Mouse (Mus musculus): Measurements from ENCODE around the gene Ier5l.
A peak's percentile ranks its signal among the peaks of the same experiment; 100 is the strongest.

Ier5l gene

GRCm38 (mm10) chr2:30474039-30474438, at the start of gene Ier5l:
Gene Ier5l, minus strand, starts transcription at chr2:30474219.
- no peak for DNase-seq (ENCODE audit: low read depth, low spot score)

GRCm38 (mm10) chr2:30523727-30524126, 49.7 kb upstream of the Ier5l start:
- no peak for DNase-seq (ENCODE audit: low read depth, low spot score)

- no peak for DNase-seq (ENCODE audit: low read depth, low spot score)
Measured at GRCm38 (mm10) chr2:30510711-30511380, 36.8 kb upstream of the Ier5l start.

GRCm38 (mm10) chr2:30507138-30507727, 33.2 kb upstream of the Ier5l start:
- no peak for DNase-seq (ENCODE audit: low read depth, low spot score)

- no peak for DNase-seq (ENCODE audit: low read depth, low spot score)
Measured at GRCm38 (mm10) chr2:30503677-30504621, 29.9 kb upstream of the Ier5l start.

GRCm38 (mm10) chr2:30501701-30502100, 27.7 kb upstream of the Ier5l start:
- no peak for DNase-seq (ENCODE audit: low read depth, low spot score)

GRCm38 (mm10) chr2:30495909-30496861, 22.2 kb upstream of the Ier5l start:
- DNase-seq (ENCODE audit: low read depth, low spot score), result peak; percentile 62

- DNase-seq (ENCODE audit: low read depth, low spot score), result no peak
Measured at GRCm38 (mm10) chr2:30495000-30495908, 21.2 kb upstream of the Ier5l start.

- DNase-seq (ENCODE audit: low read depth, low spot score), result peak; percentile 53
Measured at GRCm38 (mm10) chr2:30490384-30490783, 16.4 kb upstream of the Ier5l start.

GRCm38 (mm10) chr2:30487597-30487996, 13.6 kb upstream of the Ier5l start:
- no peak for DNase-seq (ENCODE audit: low read depth, low spot score)

GRCm38 (mm10) chr2:30478526-30478925, 4.5 kb upstream of the Ier5l start:
- no peak for DNase-seq (ENCODE audit: low read depth, low spot score)

- no peak for DNase-seq (ENCODE audit: low read depth, low spot score)
Measured at GRCm38 (mm10) chr2:30476241-30476640, 2.2 kb upstream of the Ier5l start.

GRCm38 (mm10) chr2:30475457-30475856, 1.4 kb upstream of the Ier5l start:
- DNase-seq (ENCODE audit: low read depth, low spot score), result no peak

GRCm38 (mm10) chr2:30474776-30475175, 757 bp upstream of the Ier5l start:
- DNase-seq (ENCODE audit: low read depth, low spot score), result no peak

- no peak for DNase-seq (ENCODE audit: low read depth, low spot score)
Measured at GRCm38 (mm10) chr2:30473431-30474031, 488 bp downstream of the Ier5l start.

- no peak for DNase-seq (ENCODE audit: low read depth, low spot score)
Measured at GRCm38 (mm10) chr2:30472731-30473351, 1.2 kb downstream of the Ier5l start.

- peak; percentile 91 for DNase-seq (ENCODE audit: low read depth, low spot score)
Measured at GRCm38 (mm10) chr2:30471795-30472720, 2.0 kb downstream of the Ier5l start.

GRCm38 (mm10) chr2:30471051-30471450, 3.0 kb downstream of the Ier5l start:
- no peak for DNase-seq (ENCODE audit: low read depth, low spot score)

Measured in A20 (cell line).